Mouse (Mus musculus) stomach, embryonic 16.5 days (tissue): ENCODE measurements at regions not wholly inside any gene's neighbourhood (a gene's known extent, or its start where the extent isn't known, plus 50 kb on each side); places are given as distances from the start of the nearest gene placed in this dataset.

Experiments
- ATAC-seq: fragments of 200-750 bp; cut with Nextera tagmentation; 2 replicates; pipeline ENCODE4 v1.8.0; 2017; ENCODE audit warnings: moderate number of reproducible peaks, moderate TSS enrichment; ENCODE audit not compliant: insufficient read depth, low FRiP score
- H3K27ac ChIP-seq: fragments of 300-500 bp; sonication (generic); 2 replicates; pipeline ENCODE4 v1.5.1; 2014; ENCODE audit warnings: low read length
- H3K27me3 ChIP-seq: fragments of 300-500 bp; sonication (generic); 2 replicates; pipeline ENCODE4 v1.6.1; 2014; ENCODE audit warnings: low read length, control low read depth, mixed read lengths; ENCODE audit not compliant: control insufficient read depth, insufficient read depth
- H3K36me3 ChIP-seq: fragments of 300-500 bp; sonication (generic); 2 replicates; pipeline ENCODE4 v1.6.1; 2014; ENCODE audit warnings: low read length; ENCODE audit not compliant: control insufficient read depth, insufficient read depth
- H3K4me1 ChIP-seq: fragments of 300-500 bp; sonication (generic); 2 replicates; pipeline ENCODE4 v1.6.1; 2014; ENCODE audit warnings: low read length, control low read depth, mixed read lengths; ENCODE audit not compliant: control insufficient read depth, insufficient read depth
- H3K4me2 ChIP-seq: fragments of 300-500 bp; sonication (generic); 2 replicates; pipeline ENCODE4 v1.6.1; 2014; ENCODE audit warnings: low read depth, low read length, mixed read lengths
- H3K4me3 ChIP-seq: fragments of 300-500 bp; sonication (generic); replicated peaks from 2 replicates; pipeline ENCODE4 v1.5.1; 2014; ENCODE audit warnings: mild to moderate bottlenecking, low read length
- H3K9ac ChIP-seq: fragments of 300-500 bp; sonication (generic); 2 replicates; pipeline ENCODE4 v1.6.1; 2014; ENCODE audit warnings: low read length
- H3K9me3 ChIP-seq: fragments of 300-500 bp; sonication (generic); replicated peaks from 2 replicates; pipeline ENCODE4 v1.6.1; 2016; ENCODE audit warnings: low read length, control low read depth; ENCODE audit not compliant: control insufficient read depth
- WGBS: fragments of 180-500 bp; shearing (Covaris S2); extraction: QIAGEN DNeasy Blood & Tissue Kit; methylation state at CpG from one replicate; pipeline ENCODE4 v1.1.7; 2014; 5-methylcytosine and 5-hydroxymethylcytosine counted together

DNA sequence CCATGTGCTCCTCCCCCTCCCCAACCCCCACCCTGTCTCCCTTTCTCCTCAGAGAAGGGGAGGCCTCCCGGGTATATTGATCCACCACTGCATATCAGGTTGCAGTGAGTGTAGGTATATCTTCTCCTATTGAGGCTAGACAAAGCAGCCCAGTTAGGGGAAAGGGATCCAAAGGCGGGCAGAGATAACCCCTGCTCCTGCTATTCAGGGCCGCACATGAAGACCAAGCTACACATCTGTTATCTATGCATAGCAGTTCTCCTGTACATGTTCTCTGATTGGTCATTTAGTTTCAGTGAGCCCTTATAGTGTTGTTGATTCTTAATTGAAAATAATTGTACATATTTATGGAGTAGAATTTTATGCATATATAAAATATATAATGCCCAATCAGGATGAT lies 143.7 kb downstream of the Drd1 start:
- H3K9me3 ChIP-seq, result no peaks in the 10 kb centered on the region

DNA sequence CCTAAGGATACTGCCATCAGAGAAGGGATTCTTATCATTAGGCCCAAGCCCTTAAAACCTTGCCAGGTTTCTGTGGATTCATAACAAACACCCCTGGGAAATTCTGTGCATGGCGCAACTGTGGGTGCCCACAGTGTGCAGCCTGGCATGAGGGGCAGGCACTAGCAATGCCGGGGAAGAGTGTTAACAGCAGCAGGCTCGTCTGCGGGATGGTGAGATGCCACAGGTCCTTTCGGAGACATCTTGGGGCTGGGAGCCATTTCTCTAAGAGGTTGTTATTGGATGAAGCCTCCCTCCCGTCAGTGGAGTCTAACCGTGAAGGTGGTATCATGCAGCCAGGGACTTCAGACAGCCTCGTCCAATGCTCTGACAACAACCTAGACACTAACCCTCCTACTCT lies 144.2 kb downstream of the Drd1 start:
- Histone ChIP-seq H3K27ac (no peak overlapping the region), H3K36me3 (no peaks in the 10 kb centered on the region), H3K4me2 (no peak overlapping the region), H3K9me3 (no peaks in the 10 kb centered on the region), H3K4me1 (no peaks in the 10 kb centered on the region), H3K27me3 (no peaks in the 10 kb centered on the region), H3K4me3 (no peak overlapping the region), H3K9ac (no peak overlapping the region)
- 67% methylated on average over 8 of the region's 8 CpGs for WGBS
- ATAC-seq, result no peak

More for the DNA sequence above, 143.7 kb downstream of the Drd1 start:
- H3K36me3 ChIP-seq, result no peaks in the 10 kb centered on the region
- WGBS, result 36% methylated on average over 3 of the region's 3 CpGs
- no peaks in the 10 kb centered on the region for H3K4me1 ChIP-seq
- no peak overlapping the region for H3K4me3 ChIP-seq
- no peak for ATAC-seq
- no peak overlapping the region for H3K4me2 ChIP-seq
- H3K27ac ChIP-seq, result no peak overlapping the region
- H3K27me3 ChIP-seq, result no peaks in the 10 kb centered on the region
- H3K9ac ChIP-seq, result no peak overlapping the region

DNA sequence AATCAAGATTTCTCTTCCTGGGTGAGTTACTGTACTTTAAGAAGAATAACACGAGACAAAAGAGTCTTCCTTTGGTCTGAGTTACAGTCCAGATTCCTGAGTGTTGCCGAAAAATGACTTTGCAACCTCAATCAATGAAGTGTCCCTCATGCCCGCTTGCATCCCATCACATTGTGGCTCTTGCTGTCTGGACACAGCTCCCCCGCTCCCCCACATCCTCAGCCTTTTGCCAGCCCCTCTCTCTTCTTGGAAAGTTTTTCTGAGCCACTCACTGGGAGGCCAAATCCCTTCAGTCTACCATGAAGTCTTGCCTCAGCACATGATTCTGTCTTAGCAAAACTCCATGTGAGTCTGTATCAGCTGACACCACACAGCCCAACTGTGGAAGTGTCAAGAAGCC lies 145.3 kb downstream of the Drd1 start:
- H3K4me2 ChIP-seq, result no peak overlapping the region
- 84% methylated on average over 4 of the region's 4 CpGs for WGBS
- H3K27ac ChIP-seq, result no peak overlapping the region
- H3K9ac ChIP-seq, result no peak overlapping the region
- no peak for ATAC-seq
- no peaks in the 10 kb centered on the region for H3K36me3 ChIP-seq
- no peaks in the 10 kb centered on the region for H3K27me3 ChIP-seq
- no peaks in the 10 kb centered on the region for H3K4me1 ChIP-seq
- no peak overlapping the region for H3K4me3 ChIP-seq
- no peaks in the 10 kb centered on the region for H3K9me3 ChIP-seq

DNA sequence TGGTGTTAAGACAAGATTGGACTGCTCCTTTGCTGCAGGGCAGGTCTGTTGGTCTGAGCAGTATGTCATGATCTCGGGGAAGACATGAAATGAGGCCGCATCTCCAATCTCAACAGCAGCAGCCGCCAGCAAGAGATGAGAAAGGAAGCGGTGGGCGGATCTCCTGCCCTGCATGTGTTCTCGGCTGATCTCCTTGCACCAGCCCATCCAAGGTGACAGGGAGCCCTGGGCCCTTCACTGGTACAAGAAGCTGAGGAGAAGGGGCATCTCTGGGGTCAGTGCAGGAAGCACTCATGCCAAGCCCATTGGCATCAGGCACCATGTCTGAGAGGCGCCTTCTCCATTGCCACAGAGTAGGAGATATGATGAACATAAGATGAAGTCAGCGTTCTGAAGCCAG lies 151.0 kb downstream of the Drd1 start:
- no peaks in the 10 kb centered on the region for H3K36me3 ChIP-seq
- 79% methylated on average over 8 of the region's 8 CpGs for WGBS
- no peak for ATAC-seq

DNA sequence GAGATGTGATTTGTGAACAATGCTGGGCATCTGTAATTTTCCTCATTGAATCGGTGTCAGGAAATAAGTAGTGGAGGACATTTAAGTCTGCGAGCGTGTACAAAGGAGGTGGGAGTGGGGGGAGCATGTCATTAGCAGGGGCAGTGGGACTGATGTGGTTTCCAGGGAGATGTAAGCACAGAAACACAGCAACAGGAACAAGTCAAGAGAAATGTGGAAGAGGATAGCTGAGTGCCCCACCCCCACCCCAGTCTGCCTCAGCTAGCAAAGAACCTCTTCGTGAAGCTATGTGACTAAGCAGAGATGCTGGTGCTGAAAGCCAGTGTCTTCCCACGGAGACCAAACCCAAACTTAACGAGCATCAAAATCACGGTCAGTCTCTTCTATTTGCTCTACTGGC lies 151.9 kb downstream of the Drd1 start:
- H3K4me1 ChIP-seq, result no peaks in the 10 kb centered on the region
- H3K4me3 ChIP-seq, result no peak overlapping the region
- no peak for ATAC-seq
- no peaks in the 10 kb centered on the region for H3K27me3 ChIP-seq
- H3K27ac ChIP-seq, result no peak overlapping the region
- H3K4me2 ChIP-seq, result no peak overlapping the region
- no peaks in the 10 kb centered on the region for H3K36me3 ChIP-seq
- H3K9me3 ChIP-seq, result no peaks in the 10 kb centered on the region
- WGBS, result 46% methylated on average over 7 of the region's 7 CpGs
- H3K9ac ChIP-seq, result no peak overlapping the region

More for the DNA sequence above, 151.0 kb downstream of the Drd1 start:
- Histone ChIP-seq H3K4me2 (no peak overlapping the region), H3K9ac (no peak overlapping the region), H3K27me3 (no peaks in the 10 kb centered on the region), H3K27ac (no peak overlapping the region), H3K4me1 (no peaks in the 10 kb centered on the region), H3K9me3 (no peaks in the 10 kb centered on the region), H3K4me3 (no peak overlapping the region)

DNA sequence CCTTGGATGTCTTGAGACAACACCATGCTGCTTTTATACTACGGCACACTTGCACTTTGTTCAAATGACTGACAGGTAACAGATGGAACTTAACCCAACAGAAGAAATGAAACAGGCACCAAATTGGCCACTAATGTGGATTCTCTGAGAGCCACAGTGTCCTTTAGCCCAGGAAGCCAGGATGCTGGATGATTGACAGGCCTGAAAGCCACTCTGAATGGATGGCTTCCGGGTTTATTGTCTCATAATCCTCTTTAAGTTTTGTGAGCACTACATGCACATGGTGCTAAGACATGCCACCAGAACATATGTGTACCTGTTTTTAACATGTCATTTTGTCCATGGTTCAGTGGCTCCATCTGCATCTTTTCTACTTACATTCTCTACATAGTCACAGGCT lies 152.7 kb downstream of the Drd1 start:
- Histone ChIP-seq H3K36me3 (no peaks in the 10 kb centered on the region), H3K9ac (no peak overlapping the region), H3K27ac (no peak overlapping the region), H3K9me3 (no peaks in the 10 kb centered on the region), H3K4me3 (no peak overlapping the region), H3K4me1 (no peaks in the 10 kb centered on the region), H3K4me2 (no peak overlapping the region), H3K27me3 (no peaks in the 10 kb centered on the region)
- no peak for ATAC-seq
- WGBS, result 82% methylated on average over 2 of the region's 2 CpGs

DNA sequence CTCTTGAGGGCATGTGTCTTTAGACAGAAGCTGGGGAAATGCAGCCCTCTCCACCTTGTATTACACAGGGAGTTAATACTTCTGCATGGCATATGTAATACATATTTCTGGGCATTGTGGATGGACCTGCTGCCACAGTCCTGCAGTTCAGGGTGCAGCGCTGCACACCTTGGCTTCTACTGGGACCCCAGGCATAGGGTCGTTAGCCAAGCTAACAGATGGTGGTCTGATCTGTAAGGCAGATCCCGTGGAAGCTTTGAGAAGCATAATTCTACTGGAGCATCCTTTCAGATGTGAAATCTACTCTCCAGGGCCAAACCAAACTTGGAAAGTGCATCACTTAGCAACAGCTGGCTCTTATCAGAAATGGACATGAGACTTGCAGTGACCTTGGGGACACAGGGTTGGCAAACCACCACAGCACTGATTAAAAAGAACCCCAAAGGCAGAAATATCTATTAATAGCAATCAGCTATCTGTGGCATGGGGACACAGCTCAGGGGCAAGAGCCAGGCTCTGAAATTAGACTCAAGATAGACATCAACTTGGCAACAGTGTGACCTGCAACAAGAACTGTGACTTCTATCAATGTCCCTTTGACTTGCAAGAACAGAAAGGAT lies 155.0 kb downstream of the Drd1 start:
- 71% methylated on average over 3 of the region's 3 CpGs for whole genome bisulfite sequencing

DNA sequence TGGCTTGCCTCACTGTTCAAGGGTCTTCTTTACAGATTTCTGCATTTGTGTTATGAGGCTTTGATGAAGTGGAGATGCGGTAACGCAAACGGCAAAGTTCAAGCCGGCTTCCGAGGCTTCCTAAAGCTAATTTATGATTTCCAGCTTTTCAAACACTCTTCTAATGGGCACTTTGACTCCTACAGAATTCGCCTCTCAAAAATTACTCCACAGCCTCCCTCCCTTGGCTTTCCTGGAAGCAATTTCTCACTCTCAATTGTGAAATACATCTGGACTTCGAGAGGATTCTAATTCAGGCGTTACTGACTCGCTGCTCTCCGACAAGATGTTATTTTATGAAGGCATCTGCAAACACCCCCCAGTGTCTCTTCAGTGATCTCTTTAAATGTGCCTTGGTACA lies 157.2 kb downstream of the Drd1 start:
- no peak overlapping the region for H3K4me2 ChIP-seq
- H3K27ac ChIP-seq, result no peak overlapping the region

More for the DNA sequence above, 155.0 kb downstream of the Drd1 start:
- Histone ChIP-seq H3K4me1 (no peaks in the 10 kb centered on the region), H3K27ac (no peak overlapping the region), H3K4me2 (no peak overlapping the region), H3K27me3 (no peaks in the 10 kb centered on the region), H3K9ac (no peak overlapping the region), H3K36me3 (no peaks in the 10 kb centered on the region), H3K9me3 (peaks cover 4% of the 10 kb centered on the region; the same call in 1 of the 2 replicates), H3K4me3 (no peak overlapping the region)
- no peak for ATAC-seq

DNA sequence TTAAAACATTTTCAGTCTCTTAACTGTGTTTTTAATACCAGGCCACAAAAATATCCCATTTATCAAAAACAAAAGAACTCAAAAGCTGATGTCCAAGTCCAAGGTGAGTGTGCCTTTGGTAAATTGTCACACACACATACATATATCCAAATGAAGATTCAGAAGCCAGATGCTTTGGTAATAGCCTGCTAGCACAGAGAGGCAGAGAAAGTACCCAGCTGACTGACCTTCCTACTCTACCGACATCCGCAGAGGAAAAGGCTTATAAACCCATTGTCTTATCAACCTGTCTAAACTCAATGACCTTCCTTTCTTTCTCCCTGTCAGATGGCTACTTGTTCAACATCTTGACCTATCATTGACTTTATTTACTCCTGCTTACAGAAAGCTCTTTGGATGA lies 158.3 kb downstream of the Drd1 start:
- H3K9ac ChIP-seq, result no peak overlapping the region
- H3K27me3 ChIP-seq, result no peaks in the 10 kb centered on the region
- H3K9me3 ChIP-seq, result peaks cover 4% of the 10 kb centered on the region; the same call in 1 of the 2 replicates
- H3K4me3 ChIP-seq, result no peak overlapping the region
- H3K4me1 ChIP-seq, result no peaks in the 10 kb centered on the region
- H3K27ac ChIP-seq, result no peak overlapping the region
- H3K36me3 ChIP-seq, result no peaks in the 10 kb centered on the region
- 85% methylated on average over 2 of the region's 2 CpGs for WGBS
- ATAC-seq, result no peak
- no peak overlapping the region for H3K4me2 ChIP-seq

More for the DNA sequence above, 157.2 kb downstream of the Drd1 start:
- no peak overlapping the region for H3K4me3 ChIP-seq
- no peak overlapping the region for H3K9ac ChIP-seq
- H3K27me3 ChIP-seq, result no peaks in the 10 kb centered on the region
- H3K4me1 ChIP-seq, result no peaks in the 10 kb centered on the region
- H3K9me3 ChIP-seq, result peaks cover 4% of the 10 kb centered on the region; the same call in 1 of the 2 replicates
- 38% methylated on average over 10 of the region's 10 CpGs for WGBS
- H3K36me3 ChIP-seq, result no peaks in the 10 kb centered on the region
- no peak for ATAC-seq
